Mouse (Mus musculus) heart, embryonic 12.5 days (tissue): ENCODE results near the gene Pnlip. TPM values are rescaled to one million over a fixed set of nuclear protein-coding genes. Genes with fewer than 3 reads are reported as not detected.

Experiments used
- ATAC-seq: fragments of 200-750 bp; cut with Nextera tagmentation; 2 replicates; pipeline ENCODE4 v1.8.0; 2017; ENCODE audit warnings: moderate TSS enrichment, moderate library complexity; ENCODE audit not compliant: insufficient number of reproducible peaks, low FRiP score
- H3K27ac ChIP-seq: fragments of 300-500 bp; sonication (generic); 2 replicates; pipeline ENCODE4 v1.5.1; 2016; ENCODE audit warnings: mild to moderate bottlenecking, moderate library complexity; ENCODE audit not compliant: poor library complexity, severe bottlenecking
- H3K27me3 ChIP-seq: fragments of 300-500 bp; sonication (generic); replicated peaks from 2 replicates; pipeline ENCODE4 v1.6.1; 2016; ENCODE audit warnings: mild to moderate bottlenecking, moderate library complexity
- H3K36me3 ChIP-seq: fragments of 300-500 bp; sonication (generic); 2 replicates; pipeline ENCODE4 v1.6.1; 2016; ENCODE audit warnings: mild to moderate bottlenecking, moderate library complexity
- H3K4me1 ChIP-seq: fragments of 300-500 bp; sonication (generic); replicated peaks from 2 replicates; pipeline ENCODE4 v1.6.1; 2016; ENCODE audit warnings: mild to moderate bottlenecking
- H3K4me2 ChIP-seq: fragments of 300-500 bp; sonication (generic); 2 replicates; pipeline ENCODE4 v1.6.1; 2016; ENCODE audit warnings: mild to moderate bottlenecking, moderate library complexity
- H3K4me3 ChIP-seq: fragments of 300-500 bp; sonication (generic); 2 replicates; pipeline ENCODE4 v1.5.1; 2016; ENCODE audit warnings: mild to moderate bottlenecking
- H3K9ac ChIP-seq: fragments of 300-500 bp; sonication (generic); 2 replicates; pipeline ENCODE4 v1.6.1; 2016; ENCODE audit warnings: mild to moderate bottlenecking, moderate library complexity
- H3K9me3 ChIP-seq: fragments of 300-500 bp; sonication (generic); replicated peaks from 2 replicates; pipeline ENCODE4 v1.6.1; 2016; ENCODE audit warnings: mild to moderate bottlenecking, moderate library complexity
- WGBS: fragments of 180-500 bp; shearing (Covaris S2); methylation state at CpG from one replicate; pipeline ENCODE4 v1.1.7; 2016; 5-methylcytosine and 5-hydroxymethylcytosine counted together
- polyA plus RNA-seq: library from polyadenylated mRNA; unstranded; fragments of >200 nt; fragmentation: Nextera tagmentation; extraction: Ambion mirVana; gene quantifications from 2 replicates; pipeline ENCODE4 v1.2.1, GENCODE M21; 2016

Pnlip gene
- polyA plus RNA-seq, 1 experiment from 2014 or later = not detected

GRCm38 (mm10) chr19:58726551-58726950 lies 74.3 kb downstream of the Pnlip start:
- no peak overlapping the region for H3K4me2 ChIP-seq
- no peaks in the 10 kb centered on the region for H3K36me3 ChIP-seq
- H3K27ac ChIP-seq = no peak overlapping the region
- H3K4me3 ChIP-seq = no peak overlapping the region
- ATAC-seq = no peak
- H3K9ac ChIP-seq = no peak overlapping the region
- 57% methylated on average over 5 of the region's 5 CpGs for WGBS
- no peaks in the 10 kb centered on the region for H3K27me3 ChIP-seq
- no peaks in the 10 kb centered on the region for H3K9me3 ChIP-seq
- 0 out of 2 replicates have a peak, but pooled peaks cover 8% of the 10 kb centered on the region for H3K4me1 ChIP-seq

- Histone ChIP-seq H3K9ac (no peak overlapping the region), H3K9me3 (no peaks in the 10 kb centered on the region), H3K27me3 (0 out of 2 replicates have a peak, but pooled peaks cover 2% of the 10 kb centered on the region), H3K4me1 (0 out of 2 replicates have a peak, but pooled peaks cover 8% of the 10 kb centered on the region), H3K36me3 (no peaks in the 10 kb centered on the region), H3K4me2 (no peak overlapping the region), H3K4me3 (no peak overlapping the region), H3K27ac (no peak overlapping the region)
- WGBS = 65% methylated on average over 5 of the region's 5 CpGs
- ATAC-seq = no peak
These were observed 75.5 kb downstream of the Pnlip start for GRCm38 (mm10) chr19:58727756-58728155.

DNA sequence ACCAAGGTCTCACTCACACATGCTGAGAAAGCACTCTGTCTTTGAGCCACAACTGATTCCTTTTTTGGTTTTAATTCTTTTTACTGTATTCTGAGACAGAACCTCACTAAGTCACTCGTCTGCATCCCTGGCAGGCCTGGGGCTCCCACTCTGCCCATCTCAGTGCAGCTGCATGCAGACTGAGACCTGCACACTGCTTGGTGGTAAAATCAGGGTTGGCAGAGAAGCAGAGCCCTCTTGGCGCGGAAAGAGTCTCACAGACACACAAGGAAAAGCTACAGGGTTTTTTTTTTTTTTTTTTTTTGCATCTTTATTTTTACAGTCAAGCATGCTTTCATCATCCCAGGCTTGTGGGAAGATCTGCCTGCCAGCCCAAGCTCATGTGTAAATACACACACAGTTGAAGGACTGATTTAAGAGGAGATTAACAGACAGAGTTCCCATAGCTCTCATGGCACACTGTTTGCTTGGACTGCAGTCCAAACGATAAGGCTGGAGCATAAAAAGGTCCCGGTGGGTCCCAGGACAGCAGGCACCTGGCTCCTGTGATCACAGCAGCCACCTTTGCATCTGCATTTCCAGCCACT lies 76.2 kb downstream of the Pnlip start, which contains the start of gene Pnliprp1:
TSS of gene Pnliprp1 (plus strand) at position 443 of the 587 bp plus-strand sequence.
- Histone ChIP-seq H3K4me1 (0 out of 2 replicates have a peak, but pooled peaks cover 8% of the 10 kb centered on the region), H3K9me3 (no peaks in the 10 kb centered on the region), H3K4me3 (no peak within 1 kb of the TSS), H3K9ac (no peak within 1 kb of the TSS), H3K4me2 (no peak within 1 kb of the TSS), H3K27me3 (0 out of 2 replicates have a peak, but pooled peaks cover 3% of the 10 kb centered on the region), H3K36me3 (no peaks in the 10 kb centered on the region), H3K27ac (no peak within 1 kb of the TSS)
- WGBS = 42% methylated on average over 5 of the region's 5 CpGs
- ATAC-seq = no peak

Other genes starting within 250 kb of the Pnlip start
- gene Gfra1, start 196.6 kb upstream of the Pnlip start, polyA plus RNA-seq = 6.1 and 6.4 TPM in 2 replicates
- not detected in 2 replicates for gene Ccdc172, start 140.5 kb upstream of the Pnlip start, polyA plus RNA-seq
- 0.31 and 0.52 TPM in 2 replicates for gene Pnliprp1, start 76.4 kb downstream of the Pnlip start, polyA plus RNA-seq
- gene Pnliprp2, start 107.2 kb downstream of the Pnlip start, polyA plus RNA-seq = 0.10 TPM in 1 of 2 replicates, not detected in the other
- gene 1700019N19Rik, start 142.0 kb downstream of the Pnlip start, polyA plus RNA-seq = not detected in 2 replicates